Mouse (Mus musculus) forebrain, embryonic 12.5 days (tissue): ENCODE measurements at regions not wholly inside any gene's neighbourhood (a gene's known extent, or its start where the extent isn't known, plus 50 kb on each side); places are given as distances from the start of the nearest gene placed in this dataset.
"Not testable (repeated sequence)": the region's sequence is repeated elsewhere in the genome, so short reads cannot be mapped to it uniquely, and the experiment has no call there.

Experiments
- ATAC-seq: fragments of 200-750 bp; cut with Nextera tagmentation; 2 replicates; pipeline ENCODE4 v1.8.0; 2017; ENCODE audit warnings: moderate TSS enrichment; ENCODE audit not compliant: low FRiP score
- H3K27ac ChIP-seq: fragments of 300-500 bp; sonication (generic); 2 replicates; pipeline ENCODE4 v1.5.1; 2016; ENCODE audit warnings: mild to moderate bottlenecking
- H3K27me3 ChIP-seq: fragments of 300-500 bp; sonication (generic); 2 replicates; pipeline ENCODE4 v1.6.1; 2016; ENCODE audit warnings: mild to moderate bottlenecking
- H3K36me3 ChIP-seq: fragments of 300-500 bp; sonication (generic); replicated peaks from 2 replicates; pipeline ENCODE4 v1.6.1; 2016; ENCODE audit warnings: mild to moderate bottlenecking
- H3K4me1 ChIP-seq: fragments of 300-500 bp; sonication (generic); 2 replicates; pipeline ENCODE4 v1.6.1; 2016
- H3K4me2 ChIP-seq: fragments of 300-500 bp; sonication (generic); 2 replicates; pipeline ENCODE4 v1.6.1; 2016; ENCODE audit warnings: mild to moderate bottlenecking, moderate library complexity
- H3K4me3 ChIP-seq: fragments of 300-500 bp; sonication (generic); replicated peaks from 2 replicates; pipeline ENCODE4 v1.5.1; 2016; ENCODE audit warnings: mild to moderate bottlenecking
- H3K9ac ChIP-seq: fragments of 300-500 bp; sonication (generic); 2 replicates; pipeline ENCODE4 v1.6.1; 2016; ENCODE audit warnings: mild to moderate bottlenecking
- H3K9me3 ChIP-seq: fragments of 300-500 bp; sonication (generic); 2 replicates; pipeline ENCODE4 v1.6.1; 2016
- WGBS: fragments of 180-500 bp; shearing (Covaris S2); methylation state at CpG from one replicate; pipeline ENCODE4 v1.1.7; 2016; 5-methylcytosine and 5-hydroxymethylcytosine counted together

DNA sequence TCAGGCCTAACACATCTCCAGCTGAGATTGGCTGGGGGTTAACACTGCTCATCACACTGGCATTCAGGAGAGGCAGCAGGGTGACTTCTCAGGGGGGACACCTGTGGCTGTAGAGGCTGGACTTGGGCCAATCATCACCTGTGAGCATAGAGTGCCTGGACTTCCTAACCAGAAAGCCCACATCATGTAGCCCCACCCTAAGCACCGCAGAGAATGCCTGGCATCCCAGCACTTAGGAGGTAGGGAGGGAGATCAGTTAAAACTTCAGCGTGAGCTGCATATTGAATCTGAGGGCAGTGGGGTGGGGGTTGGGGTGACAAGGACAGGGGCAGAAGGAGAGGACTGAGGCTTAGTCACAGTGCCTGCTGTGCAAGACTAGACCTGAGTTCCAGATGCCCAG lies 208.7 kb upstream of the Arid2 start:
- no peaks in the 10 kb centered on the region for H3K36me3 ChIP-seq
- no peaks in the 10 kb centered on the region for H3K9me3 ChIP-seq
- no peak overlapping the region for H3K9ac ChIP-seq
- no peak overlapping the region for H3K4me2 ChIP-seq
- no peaks in the 10 kb centered on the region for H3K27me3 ChIP-seq
- WGBS, result 34% methylated on average over 2 of the region's 2 CpGs
- no peak overlapping the region for H3K27ac ChIP-seq
- peaks cover 4% of the 10 kb centered on the region; the same call in 1 of the 2 replicates for H3K4me1 ChIP-seq
- no peak for ATAC-seq
- H3K4me3 ChIP-seq, result no peak overlapping the region

DNA sequence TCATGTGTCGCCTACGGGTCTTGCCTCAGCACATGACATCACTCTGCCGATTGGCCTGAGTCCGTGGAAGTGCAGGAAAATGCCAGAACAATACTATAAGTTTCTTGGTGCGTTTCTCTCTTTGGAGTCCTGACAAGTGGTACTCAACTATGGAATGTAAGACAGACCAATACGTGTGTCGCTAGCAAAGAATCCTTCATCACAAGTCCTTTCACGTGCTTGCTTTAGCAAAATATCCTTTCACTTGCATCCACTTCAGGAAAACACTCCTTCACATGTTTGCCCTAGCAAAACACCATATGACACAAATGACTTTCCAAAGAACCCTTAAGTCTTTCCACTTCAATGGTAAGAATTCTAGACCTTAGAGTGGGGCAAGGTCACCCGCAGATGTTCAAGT lies 197.6 kb upstream of the Arid2 start:
- H3K4me2 ChIP-seq, result no peak overlapping the region
- H3K36me3 ChIP-seq, result no peaks in the 10 kb centered on the region
- no peaks in the 10 kb centered on the region for H3K27me3 ChIP-seq
- no peak overlapping the region for H3K4me3 ChIP-seq
- H3K27ac ChIP-seq, result no peak overlapping the region
- ATAC-seq, result no peak
- no peaks in the 10 kb centered on the region for H3K4me1 ChIP-seq
- H3K9me3 ChIP-seq, result no peaks in the 10 kb centered on the region
- H3K9ac ChIP-seq, result no peak overlapping the region
- 91% methylated on average over 9 of the region's 9 CpGs for WGBS

DNA sequence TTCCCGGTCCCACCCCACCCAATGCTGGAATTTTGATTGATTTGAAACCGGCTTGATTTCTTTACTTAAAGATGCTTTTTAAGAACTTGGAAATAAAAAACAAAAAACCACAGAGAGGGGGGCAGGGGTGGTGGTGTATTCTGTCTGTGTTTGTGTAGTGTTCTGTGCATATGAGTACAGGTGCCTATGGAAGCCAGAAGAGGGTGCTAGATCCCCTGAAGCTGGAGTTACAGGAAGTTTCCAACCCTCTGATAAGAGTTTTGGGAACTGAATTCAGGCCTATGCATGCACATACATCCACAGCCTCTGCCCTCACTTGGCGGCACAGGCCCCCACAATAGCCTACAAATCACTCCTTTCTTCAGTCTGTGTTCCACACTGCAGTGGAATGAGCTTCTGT lies 190.9 kb upstream of the Arid2 start:
- Histone ChIP-seq H3K27me3 (no peaks in the 10 kb centered on the region), H3K36me3 (no peaks in the 10 kb centered on the region), H3K9ac (no peak overlapping the region), H3K4me3 (no peak overlapping the region), H3K9me3 (no peaks in the 10 kb centered on the region), H3K27ac (no peak overlapping the region), H3K4me1 (no peaks in the 10 kb centered on the region), H3K4me2 (no peak overlapping the region)
- ATAC-seq, result no peak
- 81% methylated on average over 3 of the region's 3 CpGs for WGBS

DNA sequence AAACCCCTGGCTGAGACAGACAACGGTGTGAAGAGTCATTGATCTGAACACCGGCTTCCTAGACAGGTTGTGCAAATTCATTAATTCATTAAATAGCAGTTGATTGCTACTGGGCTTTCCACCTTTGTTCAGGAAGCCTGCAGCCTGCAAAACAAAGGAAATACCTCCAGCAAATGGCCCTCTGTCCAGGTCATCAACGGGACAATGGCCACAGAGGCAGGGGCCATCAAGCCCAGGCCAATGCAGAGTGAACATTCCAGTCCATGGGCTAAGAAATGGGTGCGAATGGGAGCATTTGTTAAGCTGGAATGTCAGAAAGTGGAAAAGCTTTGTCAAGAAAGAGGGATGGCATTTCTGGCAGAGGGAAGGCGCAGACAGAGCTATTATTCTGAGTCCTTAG lies 188.5 kb upstream of the Arid2 start:
- Histone ChIP-seq H3K9me3 (no peaks in the 10 kb centered on the region), H3K9ac (no peak overlapping the region), H3K36me3 (no peaks in the 10 kb centered on the region), H3K4me2 (no peak overlapping the region), H3K27me3 (no peaks in the 10 kb centered on the region), H3K4me1 (peaks cover 2% of the 10 kb centered on the region), H3K27ac (no peak overlapping the region), H3K4me3 (no peak overlapping the region)
- WGBS, result 74% methylated on average over 5 of the region's 5 CpGs
- no peak for ATAC-seq

DNA sequence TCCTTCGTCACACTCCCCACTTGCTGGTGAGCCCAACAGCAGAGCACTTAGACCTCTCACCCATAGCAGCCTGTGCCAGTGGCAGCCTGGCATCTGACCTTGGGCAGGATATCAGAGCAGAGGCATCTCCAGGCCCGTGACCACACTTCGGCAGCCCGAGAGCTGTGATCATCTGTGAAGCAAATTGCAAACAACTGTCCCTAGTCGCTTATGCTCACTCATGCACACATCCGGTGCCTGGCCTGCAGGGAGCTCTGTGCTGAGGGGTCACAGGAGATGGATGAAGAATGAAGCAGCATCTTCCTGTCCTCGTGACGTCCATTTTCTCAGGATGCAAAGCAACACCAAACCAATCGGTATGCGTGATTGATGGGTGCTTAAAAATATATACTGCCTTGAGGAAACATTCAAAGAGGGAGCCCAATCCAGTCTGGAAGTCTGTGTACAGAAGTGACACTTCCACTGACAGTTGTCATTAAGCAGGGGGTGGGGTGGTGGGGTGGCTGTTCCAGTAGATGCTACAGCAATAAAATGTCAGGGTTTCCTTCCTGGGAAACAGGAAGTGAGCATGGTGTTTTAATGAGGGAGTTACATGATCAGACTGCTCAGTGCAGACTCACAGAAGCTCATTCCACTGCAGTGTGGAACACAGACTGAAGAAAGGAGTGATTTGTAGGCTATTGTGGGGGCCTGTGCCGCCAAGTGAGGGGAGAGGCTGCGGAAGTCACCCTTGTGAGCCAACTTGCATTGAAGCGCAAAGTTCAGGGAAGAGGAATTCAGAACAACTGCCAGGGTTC lies 187.3 kb upstream of the Arid2 start:
- H3K27me3 ChIP-seq, H3K4me2 ChIP-seq, H3K4me3 ChIP-seq, H3K9me3 ChIP-seq, H3K9ac ChIP-seq, H3K36me3 ChIP-seq, H3K4me1 ChIP-seq, H3K27ac ChIP-seq, ATAC-seq: not testable (repeated sequence)
- WGBS, result 84% methylated on average over 13 of the region's 13 CpGs

DNA sequence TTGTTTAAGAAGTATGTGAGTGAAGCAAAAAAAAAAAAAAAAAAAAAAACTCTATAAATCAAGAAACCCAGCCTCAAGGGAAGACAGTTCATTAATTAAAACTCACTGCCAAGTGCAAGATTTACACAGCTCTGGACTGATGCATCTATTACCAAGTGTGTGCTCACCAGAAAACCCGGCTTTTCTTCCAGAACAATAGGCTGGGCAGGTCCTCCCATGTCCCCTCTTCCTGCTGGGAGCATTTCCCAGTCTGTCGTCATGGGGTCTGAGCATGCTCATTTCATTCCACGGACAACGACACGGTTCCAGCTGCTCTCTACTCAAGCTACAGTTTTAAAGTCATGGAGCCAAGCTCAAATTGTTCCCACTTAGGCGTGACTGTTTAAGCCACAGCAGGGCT lies 183.6 kb upstream of the Arid2 start:
- no peak overlapping the region for H3K4me3 ChIP-seq
- ATAC-seq, result no peak
- no peak overlapping the region for H3K27ac ChIP-seq

DNA sequence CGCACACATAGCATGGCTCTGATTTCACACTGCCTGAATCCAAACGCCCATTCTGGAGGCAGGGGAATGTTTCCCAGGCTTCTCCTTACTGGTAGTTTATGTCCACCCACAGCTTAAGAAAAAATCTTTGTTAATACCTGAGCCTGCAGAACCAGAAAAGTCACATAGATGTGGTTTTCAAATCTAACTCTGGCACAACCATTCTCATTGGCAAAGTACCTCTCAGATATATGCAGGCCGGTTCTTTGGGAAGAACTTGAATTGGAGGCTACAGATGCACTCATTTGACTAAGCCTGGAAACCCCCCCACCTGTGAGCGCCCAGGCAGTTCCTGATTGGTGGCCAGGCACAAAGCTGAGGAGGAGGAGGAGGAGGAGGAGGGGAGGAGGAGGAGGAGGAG lies 179.8 kb upstream of the Arid2 start:
- Histone ChIP-seq H3K27me3 (no peaks in the 10 kb centered on the region), H3K9ac (no peak overlapping the region), H3K4me1 (peaks cover 4% of the 10 kb centered on the region), H3K9me3 (no peaks in the 10 kb centered on the region), H3K27ac (no peak overlapping the region), H3K4me2 (no peak overlapping the region), H3K4me3 (no peak overlapping the region), H3K36me3 (no peaks in the 10 kb centered on the region)
- WGBS, result 67% methylated on average over 4 of the region's 4 CpGs
- no peak for ATAC-seq

More for the DNA sequence above, 183.6 kb upstream of the Arid2 start:
- Histone ChIP-seq H3K4me1 (peaks cover 4% of the 10 kb centered on the region), H3K9me3 (no peaks in the 10 kb centered on the region), H3K4me2 (no peak overlapping the region), H3K36me3 (no peaks in the 10 kb centered on the region), H3K27me3 (no peaks in the 10 kb centered on the region), H3K9ac (no peak overlapping the region)
- 49% methylated on average over 6 of the region's 6 CpGs for WGBS

DNA sequence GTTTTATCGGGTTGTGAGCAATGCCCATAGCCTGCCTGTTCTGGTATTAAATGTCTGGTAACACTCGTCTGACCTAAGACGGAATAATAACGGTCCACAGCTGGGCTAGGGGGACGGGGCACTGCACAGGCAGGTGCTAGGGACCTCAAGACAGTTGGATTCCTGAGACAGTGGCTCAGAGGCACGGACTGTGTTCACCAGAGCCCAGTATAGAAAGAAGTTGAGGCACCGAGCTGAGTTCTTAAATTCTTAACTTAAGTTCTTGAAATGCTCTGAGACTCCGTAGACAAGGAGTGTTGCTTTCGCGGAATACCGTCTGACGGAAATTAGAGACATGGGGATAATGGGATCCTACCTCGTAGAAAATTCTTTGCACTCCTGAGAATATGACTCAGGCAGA lies 174.2 kb upstream of the Arid2 start:
- Histone ChIP-seq H3K9ac (no peak overlapping the region), H3K27me3 (no peaks in the 10 kb centered on the region), H3K36me3 (no peaks in the 10 kb centered on the region), H3K9me3 (no peaks in the 10 kb centered on the region), H3K4me2 (no peak overlapping the region), H3K4me1 (no peaks in the 10 kb centered on the region), H3K27ac (no peak overlapping the region), H3K4me3 (no peak overlapping the region)
- ATAC-seq, result no peak
- 89% methylated on average over 13 of the region's 13 CpGs for WGBS

DNA sequence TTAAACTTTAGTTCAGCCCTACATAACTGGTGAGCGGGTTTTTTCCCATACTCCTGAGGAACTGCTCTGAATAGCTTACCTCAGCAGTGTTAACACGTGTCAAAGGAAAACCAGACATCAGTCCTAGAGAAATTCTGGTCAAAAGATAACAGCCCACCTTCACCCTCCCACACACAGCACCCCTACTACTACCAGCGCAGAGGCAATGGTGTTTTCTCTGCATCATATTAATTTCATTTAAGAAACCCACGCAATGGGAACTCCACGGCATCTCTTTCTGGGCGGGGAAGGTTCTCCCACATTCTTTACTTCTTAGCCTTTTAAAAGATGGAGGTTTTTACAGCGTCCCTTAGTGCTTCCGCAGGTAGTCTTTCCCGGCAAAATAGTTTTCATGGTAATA lies 172.7 kb upstream of the Arid2 start:
- no peak overlapping the region for H3K4me2 ChIP-seq
- H3K27me3 ChIP-seq, result no peaks in the 10 kb centered on the region
- no peaks in the 10 kb centered on the region for H3K36me3 ChIP-seq
- no peak overlapping the region for H3K27ac ChIP-seq
- H3K4me3 ChIP-seq, result no peak overlapping the region
- no peak for ATAC-seq
- no peak overlapping the region for H3K9ac ChIP-seq
- H3K4me1 ChIP-seq, result no peaks in the 10 kb centered on the region
- 81% methylated on average over 9 of the region's 9 CpGs for WGBS
- H3K9me3 ChIP-seq, result no peaks in the 10 kb centered on the region

DNA sequence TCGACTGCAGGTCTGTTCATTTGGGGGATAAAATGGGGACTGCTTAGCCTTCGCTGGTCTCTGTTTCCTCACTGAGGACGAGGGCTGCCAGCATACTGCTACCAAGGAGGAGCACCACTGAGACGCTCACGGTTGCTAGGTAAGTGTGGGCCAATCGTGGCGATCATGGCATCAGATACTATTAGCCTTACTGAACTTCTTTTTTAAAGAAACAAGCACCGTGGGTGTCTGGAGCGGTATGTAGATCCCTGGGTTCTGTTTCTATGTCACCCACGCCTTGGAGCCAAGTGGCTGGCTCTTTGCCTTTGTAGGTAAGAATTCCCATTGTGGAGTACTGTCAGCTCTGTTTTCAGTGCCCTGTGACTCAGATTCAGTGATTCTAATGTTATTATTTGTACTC lies 172.1 kb upstream of the Arid2 start:
- WGBS, result 55% methylated on average over 10 of the region's 10 CpGs
- no peak overlapping the region for H3K27ac ChIP-seq
- no peaks in the 10 kb centered on the region for H3K36me3 ChIP-seq
- no peaks in the 10 kb centered on the region for H3K4me1 ChIP-seq
- ATAC-seq, result no peak
- no peaks in the 10 kb centered on the region for H3K9me3 ChIP-seq
- no peak overlapping the region for H3K4me3 ChIP-seq
- no peaks in the 10 kb centered on the region for H3K27me3 ChIP-seq
- H3K4me2 ChIP-seq, result no peak overlapping the region
- H3K9ac ChIP-seq, result no peak overlapping the region

DNA sequence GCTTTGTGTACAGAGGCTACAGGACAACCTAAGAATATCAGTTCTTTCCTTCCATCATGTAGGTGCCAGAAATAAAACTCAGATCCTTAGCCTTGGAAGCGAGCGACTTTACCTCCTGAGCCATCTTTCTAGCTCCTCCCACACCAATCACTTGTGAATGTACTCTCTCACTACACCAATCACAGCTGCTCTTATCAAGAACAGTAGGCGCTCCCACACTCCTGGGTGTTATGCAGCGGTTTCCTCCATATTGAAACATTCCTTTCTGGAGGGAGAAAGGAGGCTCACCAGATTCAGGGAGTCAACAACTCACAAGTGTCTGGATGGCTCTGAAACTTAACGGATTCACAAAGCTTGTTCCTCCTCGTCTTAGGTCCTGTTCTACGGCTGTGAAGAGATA lies 168.1 kb upstream of the Arid2 start:
- Histone ChIP-seq H3K9me3 (no peaks in the 10 kb centered on the region), H3K4me3 (no peak overlapping the region), H3K9ac (no peak overlapping the region), H3K36me3 (no peaks in the 10 kb centered on the region), H3K27ac (no peak overlapping the region), H3K4me1 (peaks cover 6% of the 10 kb centered on the region; the same call in 1 of the 2 replicates), H3K27me3 (no peaks in the 10 kb centered on the region), H3K4me2 (no peak overlapping the region)
- no peak for ATAC-seq
- 92% methylated on average over 7 of the region's 7 CpGs for WGBS

DNA sequence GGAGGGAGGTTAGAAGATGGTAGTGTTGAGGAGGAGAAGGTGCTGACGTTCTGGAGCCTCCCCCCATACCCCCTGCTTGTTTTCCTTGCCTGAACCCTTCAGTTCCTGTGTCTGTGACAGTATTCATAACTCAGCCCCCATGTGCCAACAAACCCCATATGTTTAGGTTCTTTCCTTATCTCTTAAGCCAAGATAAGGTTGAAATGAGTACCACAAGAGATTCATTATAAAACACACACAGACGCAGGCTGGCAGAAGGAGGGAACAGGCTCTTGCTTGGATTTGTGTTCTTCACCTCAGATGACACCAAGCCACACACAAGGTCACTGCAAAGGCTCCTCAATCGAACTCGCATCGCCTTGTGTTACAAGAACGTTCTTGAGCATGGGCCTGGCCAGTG lies 162.9 kb upstream of the Arid2 start:
- H3K4me1 ChIP-seq, result peaks cover 6% of the 10 kb centered on the region; the same call in 1 of the 2 replicates
- no peak overlapping the region for H3K27ac ChIP-seq
- no peaks in the 10 kb centered on the region for H3K36me3 ChIP-seq
- H3K4me3 ChIP-seq, result no peak overlapping the region
- H3K9ac ChIP-seq, result no peak overlapping the region
- H3K9me3 ChIP-seq, result no peaks in the 10 kb centered on the region
- H3K27me3 ChIP-seq, result no peaks in the 10 kb centered on the region
- no peak for ATAC-seq
- H3K4me2 ChIP-seq, result no peak overlapping the region
- WGBS, result 89% methylated on average over 6 of the region's 6 CpGs

DNA sequence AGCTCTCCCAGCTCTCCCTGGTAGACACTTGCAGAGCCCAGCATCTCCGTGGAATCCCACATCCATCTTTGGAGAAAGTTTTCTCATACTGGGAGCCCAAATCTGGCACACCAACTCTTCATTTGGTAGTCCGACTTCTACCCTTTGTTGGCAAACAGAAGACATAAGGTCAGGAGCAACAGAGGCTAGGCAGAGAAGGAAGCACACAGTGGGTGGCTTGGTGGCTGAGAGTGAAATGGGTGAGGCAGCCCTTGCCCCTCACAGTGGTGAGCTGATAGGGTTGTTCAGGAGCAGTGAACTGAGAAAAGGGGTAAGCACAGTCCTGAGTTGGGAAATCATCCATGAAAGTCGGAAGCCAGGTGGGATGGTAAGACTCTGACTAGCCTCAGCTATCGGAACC lies 157.6 kb upstream of the Arid2 start:
- Histone ChIP-seq H3K4me1 (no peaks in the 10 kb centered on the region), H3K36me3 (no peaks in the 10 kb centered on the region), H3K27ac (no peak overlapping the region), H3K9ac (no peak overlapping the region), H3K27me3 (no peaks in the 10 kb centered on the region), H3K9me3 (no peaks in the 10 kb centered on the region), H3K4me3 (no peak overlapping the region), H3K4me2 (no peak overlapping the region)
- WGBS, result 80% methylated on average over 4 of the region's 4 CpGs
- no peak for ATAC-seq
